Mouse (Mus musculus) MEL (cell line): ENCODE results near the gene Slu7. TPM values are rescaled to one million over a fixed set of nuclear protein-coding genes. Genes with fewer than 3 reads are reported as not detected.

Source experiments
- DNase-seq: peaks from one replicate; pipeline ENCODE4 v3.0.0; 2011; ENCODE audit warnings: low read depth, low spot score
- H3K27ac ChIP-seq: 2 replicates; pipeline ENCODE4 v1.5.1; 2012; ENCODE audit warnings: low read depth, mild to moderate bottlenecking, control low read depth, low read length, moderate library complexity; ENCODE audit not compliant: control insufficient read depth
- H3K27me3 ChIP-seq, 2 experiments: fragments of 150-350 bp in 1 of 2; sonication (generic) in 1 of 2; 2 replicates each; pipeline ENCODE4 v1.6.1; 2012; ENCODE audit warnings: low read length in 2 of 2, mild to moderate bottlenecking in 2 of 2, improper control_type of control experiment in 1 of 2, moderate library complexity in 1 of 2; ENCODE audit not compliant: insufficient read depth in 2 of 2, control insufficient read depth in 1 of 2
- H3K36me3 ChIP-seq, 2 experiments: 2 replicates each; pipeline ENCODE4 v1.6.1; 2012 to 2014; ENCODE audit warnings: low read length in 2 of 2, improper control_type of control experiment in 1 of 2, inconsistent platforms in 1 of 2, mild to moderate bottlenecking in 1 of 2; ENCODE audit not compliant: insufficient read depth in 2 of 2, control insufficient read depth in 1 of 2
- H3K4me1 ChIP-seq, 2 experiments: fragments of 150-350 bp in 1 of 2; sonication (generic) in 1 of 2; 2 replicates each; pipeline ENCODE4 v1.6.1; 2012; ENCODE audit warnings: low read length in 2 of 2, improper control_type of control experiment in 1 of 2, mild to moderate bottlenecking in 1 of 2; ENCODE audit not compliant: insufficient read depth in 2 of 2, control insufficient read depth in 1 of 2
- H3K4me3 ChIP-seq, 2 experiments: fragments of 150-350 bp in 1 of 2; sonication (generic) in 1 of 2; 2 replicates each; pipeline ENCODE4 v1.5.1; 2012; ENCODE audit warnings: low read depth in 2 of 2, low read length in 2 of 2, mild to moderate bottlenecking in 2 of 2, moderate library complexity in 2 of 2, control low read depth in 1 of 2, improper control_type of control experiment in 1 of 2; ENCODE audit not compliant: control insufficient read depth in 1 of 2, insufficient read depth in 1 of 2
- H3K79me2 ChIP-seq: 2 replicates; pipeline ENCODE4 v1.6.1; 2012; ENCODE audit warnings: mild to moderate bottlenecking, low read length, moderate library complexity; ENCODE audit not compliant: control insufficient read depth, poor library complexity, insufficient read depth
- H3K9ac ChIP-seq: 2 replicates; pipeline ENCODE4 v1.6.1; 2012; ENCODE audit warnings: low read depth, mild to moderate bottlenecking, control low read depth, low read length, moderate library complexity; ENCODE audit not compliant: control insufficient read depth, poor library complexity, severe bottlenecking
- H3K9me3 ChIP-seq: fragments of 150-350 bp; sonication (generic); replicated peaks from 2 replicates; pipeline ENCODE4 v1.6.1; 2012; ENCODE audit warnings: mild to moderate bottlenecking, low read length, improper control_type of control experiment, moderate library complexity; ENCODE audit not compliant: insufficient read depth
- BHLHE40 ChIP-seq: IDR thresholded peaks from 2 replicates; pipeline ENCODE4 v1.6.1; 2012; ENCODE audit warnings: low read depth, mild to moderate bottlenecking, inconsistent platforms, low read length, improper control_type of control experiment, borderline replicate concordance
- CHD2 ChIP-seq: IDR thresholded peaks from 2 replicates; pipeline ENCODE4 v1.6.1; 2011; ENCODE audit warnings: low read length, improper control_type of control experiment
- E2F4 ChIP-seq: IDR thresholded peaks from 2 replicates; pipeline ENCODE4 v1.6.1; 2011; ENCODE audit warnings: low read depth, low read length, improper control_type of control experiment, borderline replicate concordance
- ELF1 ChIP-seq: IDR thresholded peaks from 2 replicates; pipeline ENCODE4 v1.6.1; 2014; ENCODE audit warnings: low read depth, mild to moderate bottlenecking, inconsistent platforms, low read length, improper control_type of control experiment, moderate library complexity
- EP300 ChIP-seq, 2 experiments: IDR thresholded peaks; 2 replicates each; pipeline ENCODE4 v1.6.1; 2011; ENCODE audit warnings: improper control_type of control experiment in 2 of 2, low read length in 2 of 2, low read depth in 1 of 2, mild to moderate bottlenecking in 1 of 2
- GATA1 ChIP-seq: IDR thresholded peaks from 2 replicates; pipeline ENCODE4 v1.6.1; 2011; ENCODE audit warnings: low read depth, low read length, improper control_type of control experiment
- MAFK ChIP-seq: IDR thresholded peaks from 2 replicates; pipeline ENCODE4 v1.6.1; 2011; ENCODE audit warnings: low read depth, mild to moderate bottlenecking, low read length, improper control_type of control experiment, borderline replicate concordance
- MAX ChIP-seq: IDR thresholded peaks from 2 replicates; pipeline ENCODE4 v1.6.1; 2011; ENCODE audit warnings: low read length, improper control_type of control experiment
- MAZ ChIP-seq: IDR thresholded peaks from 2 replicates; pipeline ENCODE4 v1.6.1; 2012; ENCODE audit warnings: low read depth, mild to moderate bottlenecking, inconsistent platforms, low read length, improper control_type of control experiment
- MEF2A ChIP-seq: IDR thresholded peaks from 2 replicates; pipeline ENCODE4 v1.6.1; 2014; ENCODE audit warnings: low read depth, mild to moderate bottlenecking, inconsistent platforms, low read length, improper control_type of control experiment; ENCODE audit not compliant: poor library complexity, insufficient replicate concordance, severe bottlenecking; ENCODE audit errors: extremely low read depth
- MXI1 ChIP-seq: IDR thresholded peaks from 2 replicates; pipeline ENCODE4 v1.6.1; 2011; ENCODE audit warnings: mild to moderate bottlenecking, low read depth, low read length, improper control_type of control experiment
- NELFE ChIP-seq: IDR thresholded peaks from 2 replicates; pipeline ENCODE4 v1.6.1; 2011; ENCODE audit warnings: low read depth, low read length, improper control_type of control experiment
- NRF1 ChIP-seq: IDR thresholded peaks from 2 replicates; pipeline ENCODE4 v1.6.1; 2014; ENCODE audit warnings: low read depth, mild to moderate bottlenecking, inconsistent platforms, low read length, improper control_type of control experiment, moderate library complexity; ENCODE audit not compliant: poor library complexity, insufficient read depth, severe bottlenecking
- POLR2A ChIP-seq, 2 experiments: IDR thresholded peaks; 2 replicates each; pipeline ENCODE4 v1.6.1; 2011 to 2012; ENCODE audit warnings: low read length in 2 of 2, mild to moderate bottlenecking in 2 of 2, control low read depth in 1 of 2, improper control_type of control experiment in 1 of 2, low read depth in 1 of 2, moderate library complexity in 1 of 2; ENCODE audit not compliant: control insufficient read depth in 1 of 2, insufficient read depth in 1 of 2, poor library complexity in 1 of 2
- RAD21 ChIP-seq: IDR thresholded peaks from 2 replicates; pipeline ENCODE4 v1.6.1; 2011; ENCODE audit warnings: mild to moderate bottlenecking, low read depth, low read length, improper control_type of control experiment
- SIN3A ChIP-seq: IDR thresholded peaks from 2 replicates; pipeline ENCODE4 v1.6.1; 2012; ENCODE audit warnings: low read length, improper control_type of control experiment, inconsistent platforms
- UBTF ChIP-seq: IDR thresholded peaks from 2 replicates; pipeline ENCODE4 v1.6.1; 2012; ENCODE audit warnings: low read depth, mild to moderate bottlenecking, inconsistent platforms, low read length, improper control_type of control experiment, moderate library complexity, borderline replicate concordance; ENCODE audit not compliant: insufficient read depth
- ZKSCAN1 ChIP-seq: IDR thresholded peaks from 2 replicates; pipeline ENCODE4 v1.6.1; 2012; ENCODE audit warnings: low read depth, mild to moderate bottlenecking, inconsistent platforms, low read length, improper control_type of control experiment, moderate library complexity
- polyA plus RNA-seq, 2 experiments: library from polyadenylated mRNA; stranded (reverse) in 1 of 2; unstranded in 1 of 2; fragments of >175 nt in 1 of 2; fragments of >200 nt in 1 of 2; gene quantifications; 2 replicates each; pipeline versions ENCODE4 v1.2.1 to v1.2.4; 2012; ENCODE audit warnings: low replicate concordance in 2 of 2, low read depth in 1 of 2; ENCODE audit not compliant: insufficient read length in 2 of 2, insufficient read depth in 1 of 2, missing spikeins in 1 of 2
- total RNA-seq: library from RNA; depleted of rRNA; stranded (reverse); fragments of 300-350 nt; gene quantifications from 2 replicates; pipeline ENCODE4 v1.2.3, GENCODE M21; 2012

Gene Slu7
- total and polyA plus RNA-seq, 3 experiments, result 41.6 to 149 (median 46.0) TPM

DNA sequence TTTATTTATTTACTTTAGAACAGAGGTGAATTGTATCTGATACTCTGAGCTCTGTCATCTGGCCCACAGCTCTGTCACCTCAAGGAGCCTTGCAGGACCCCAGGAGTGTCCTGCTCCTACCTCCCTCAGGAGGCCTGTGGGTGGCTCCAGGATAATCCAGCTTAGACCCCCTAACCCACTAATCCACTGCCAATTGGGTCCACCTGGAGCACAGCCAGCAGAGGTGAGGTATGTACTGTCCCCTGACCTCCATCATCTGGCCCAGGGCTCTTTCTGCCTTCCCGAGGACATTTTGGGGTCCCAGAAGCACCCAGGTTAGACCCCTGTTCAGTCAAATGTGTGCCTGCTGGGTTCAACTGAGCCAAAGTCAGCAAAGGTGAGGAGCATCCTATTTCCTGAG is 33.4 kb upstream of the Slu7 start:
- Histone ChIP-seq H3K9ac (no peak overlapping the region), H3K79me2 (no peaks in the 10 kb centered on the region), H3K4me1 (no peaks in the 10 kb centered on the region), H3K27me3 (no peaks in the 10 kb centered on the region; a peak in 1 of 4 replicates), H3K4me3 (no peak overlapping the region), H3K27ac (no peak overlapping the region), H3K9me3 (no peaks in the 10 kb centered on the region), H3K36me3 (no peaks in the 10 kb centered on the region)
- no peak for DNase-seq
- TF ChIP-seq E2F4, result no peak
- no peak for TF ChIP-seq UBTF
- no peak for TF ChIP-seq MAFK
- no peak for TF ChIP-seq MAZ
- TF ChIP-seq ELF1, result no peak

- no peaks in the 10 kb centered on the region for H3K9me3 ChIP-seq
- DNase-seq, result no peak
- H3K27me3 ChIP-seq, result peaks cover 0 to 3% of the 10 kb centered on the region in 2 experiments; a peak in 2 of 4 replicates
- TF ChIP-seq NELFE, result no peak
- no peak for TF ChIP-seq ZKSCAN1
- no peak for TF ChIP-seq MEF2A
- no peak for TF ChIP-seq MAFK
- no peak for TF ChIP-seq MAX
- no peak for TF ChIP-seq EP300 (IDR thresholded peaks at IDR 0.05; ENCODE audit: low read depth in 1 of 2, low read length in 2 of 2)
- TF ChIP-seq NRF1, result no peak
- TF ChIP-seq E2F4, result no peak
- no peaks in the 10 kb centered on the region for H3K36me3 ChIP-seq
- H3K4me1 ChIP-seq, result no peaks in the 10 kb centered on the region
- H3K79me2 ChIP-seq, result no peaks in the 10 kb centered on the region
- no peak overlapping the region for H3K9ac ChIP-seq
- H3K4me3 ChIP-seq, result no peak overlapping the region
- H3K27ac ChIP-seq, result no peak overlapping the region
Observed at GRCm38 (mm10) chr11:43404150-43404807, 29.3 kb upstream of the Slu7 start.

DNA sequence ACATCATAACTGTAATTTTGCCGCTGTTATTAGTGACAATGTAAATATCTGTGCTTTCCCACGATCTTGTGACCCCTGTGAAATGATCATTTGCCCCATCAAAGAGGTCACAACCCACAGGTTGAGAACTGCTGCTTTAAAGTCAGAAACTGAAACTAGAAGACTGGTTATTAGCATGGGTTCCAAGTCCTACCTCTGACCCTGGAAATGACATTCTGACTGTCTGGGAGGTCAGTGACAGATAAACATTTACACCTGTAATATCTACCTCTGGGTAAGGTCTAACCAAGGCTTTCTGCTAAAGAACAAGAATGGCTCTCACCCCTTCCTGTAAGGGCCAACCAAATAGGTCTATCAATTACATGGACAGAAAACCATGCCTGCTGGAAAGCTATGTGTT is 24.7 kb upstream of the Slu7 start:
- Histone ChIP-seq H3K36me3 (no peaks in the 10 kb centered on the region), H3K79me2 (no peaks in the 10 kb centered on the region), H3K27me3 (peaks cover 0 to 3% of the 10 kb centered on the region in 2 experiments; a peak in 2 of 4 replicates), H3K9ac (no peak overlapping the region), H3K4me3 (no peak overlapping the region), H3K9me3 (no peaks in the 10 kb centered on the region), H3K27ac (no peak overlapping the region), H3K4me1 (no peaks in the 10 kb centered on the region; a peak in 1 of 4 replicates)
- TF ChIP-seq SIN3A (no peak), CHD2 (no peak), MAX (no peak), MXI1 (no peak), GATA1 (no peak), MAZ (no peak), RAD21 (no peak), POLR2A (IDR thresholded peaks at IDR 0.05; ENCODE audit: control insufficient read depth in 1 of 2, insufficient read depth in 1 of 2, low read depth in 1 of 2, low read length in 2 of 2, poor library complexity in 1 of 2) (no peak), BHLHE40 (no peak)
- DNase-seq, result no peak
